Mouse (Mus musculus) forebrain, postnatal 0 days (tissue): ENCODE measurements at regions not wholly inside any gene's neighbourhood (a gene's known extent, or its start where the extent isn't known, plus 50 kb on each side); places are given as distances from the start of the nearest gene placed in this dataset.
A peak's percentile ranks its signal among the peaks of the same experiment; 100 is the strongest.

Experiments used
- ATAC-seq: fragments of 200-750 bp; cut with Nextera tagmentation; 2 replicates; pipeline ENCODE4 v1.8.0; 2017; ENCODE audit warnings: mild to moderate bottlenecking, moderate library complexity
- DNase-seq: peaks from one replicate; pipeline ENCODE4 v3.0.0-alpha.2; 2015
- H3K27ac ChIP-seq: fragments of 300-500 bp; sonication (generic); 2 replicates; pipeline ENCODE4 v1.5.1; 2014; ENCODE audit warnings: low read depth, mild to moderate bottlenecking, antibody characterized with exemption, low read length, moderate library complexity, mixed read lengths
- H3K27me3 ChIP-seq: fragments of 300-500 bp; sonication (generic); 2 replicates; pipeline ENCODE4 v1.6.1; 2014; ENCODE audit warnings: mild to moderate bottlenecking, low read length, mixed read lengths; ENCODE audit not compliant: insufficient read depth
- H3K36me3 ChIP-seq: fragments of 300-500 bp; sonication (generic); 2 replicates; pipeline ENCODE4 v1.6.1; 2014; ENCODE audit warnings: mild to moderate bottlenecking, moderate library complexity; ENCODE audit not compliant: insufficient read depth
- H3K4me1 ChIP-seq: fragments of 300-500 bp; sonication (generic); 2 replicates; pipeline ENCODE4 v1.6.1; 2014; ENCODE audit warnings: antibody characterized with exemption; ENCODE audit not compliant: insufficient read depth
- H3K4me2 ChIP-seq: fragments of 300-500 bp; sonication (generic); 2 replicates; pipeline ENCODE4 v1.6.1; 2014; ENCODE audit warnings: low read depth, mild to moderate bottlenecking, moderate library complexity
- H3K4me3 ChIP-seq: fragments of 300-500 bp; sonication (generic); 2 replicates; pipeline ENCODE4 v1.5.1; 2014; ENCODE audit warnings: low read depth, low read length, mixed read lengths
- H3K9ac ChIP-seq: fragments of 300-500 bp; sonication (generic); 2 replicates; pipeline ENCODE4 v1.6.1; 2014; ENCODE audit warnings: mild to moderate bottlenecking
- H3K9me3 ChIP-seq: fragments of 300-500 bp; sonication (generic); 2 replicates; pipeline ENCODE4 v1.6.1; 2016; ENCODE audit warnings: low read length
- CTCF ChIP-seq: sonication (generic); IDR thresholded peaks from 2 replicates; pipeline ENCODE4 v1.5.1; 2016; ENCODE audit warnings: antibody characterized with exemption, control low read depth, low read depth
- WGBS: fragments of 180-500 bp; shearing (Covaris S2); extraction: QIAGEN DNeasy Blood & Tissue Kit; methylation state at CpG from one replicate; pipeline ENCODE4 v1.1.7; 2014; 5-methylcytosine and 5-hydroxymethylcytosine counted together

DNA sequence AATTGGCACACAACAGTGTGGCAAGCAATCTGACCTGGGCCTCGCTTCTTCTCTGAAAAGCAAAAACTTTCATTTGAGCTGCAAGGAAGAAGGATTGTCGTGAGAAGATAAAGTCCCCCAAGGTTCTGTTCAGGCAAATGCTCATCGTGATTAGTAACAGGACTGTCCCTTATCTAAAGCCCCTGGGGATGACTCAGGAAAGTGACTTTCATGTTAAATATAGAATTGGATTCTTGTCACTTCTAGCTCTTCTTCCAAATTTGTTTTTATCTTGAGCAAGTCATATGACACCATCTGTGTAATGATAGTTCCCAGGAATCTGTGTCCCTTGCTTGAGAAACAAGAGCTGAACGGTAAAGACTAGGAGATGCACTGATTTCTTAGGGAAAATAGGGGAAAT, 280.3 kb downstream of the Elavl2 start:
- no peaks in the 10 kb centered on the region for H3K36me3 ChIP-seq
- H3K9ac ChIP-seq = no peak overlapping the region
- no peak for TF ChIP-seq CTCF
- ATAC-seq (no peak), DNase-seq (no peak)
- H3K4me1 ChIP-seq = no peaks in the 10 kb centered on the region
- no peak overlapping the region for H3K4me3 ChIP-seq
- WGBS = 74% methylated on average over 4 of the region's 4 CpGs
- H3K9me3 ChIP-seq = no peaks in the 10 kb centered on the region
- H3K27me3 ChIP-seq = no peaks in the 10 kb centered on the region
- no peak overlapping the region for H3K4me2 ChIP-seq
- H3K27ac ChIP-seq = no peak overlapping the region

DNA sequence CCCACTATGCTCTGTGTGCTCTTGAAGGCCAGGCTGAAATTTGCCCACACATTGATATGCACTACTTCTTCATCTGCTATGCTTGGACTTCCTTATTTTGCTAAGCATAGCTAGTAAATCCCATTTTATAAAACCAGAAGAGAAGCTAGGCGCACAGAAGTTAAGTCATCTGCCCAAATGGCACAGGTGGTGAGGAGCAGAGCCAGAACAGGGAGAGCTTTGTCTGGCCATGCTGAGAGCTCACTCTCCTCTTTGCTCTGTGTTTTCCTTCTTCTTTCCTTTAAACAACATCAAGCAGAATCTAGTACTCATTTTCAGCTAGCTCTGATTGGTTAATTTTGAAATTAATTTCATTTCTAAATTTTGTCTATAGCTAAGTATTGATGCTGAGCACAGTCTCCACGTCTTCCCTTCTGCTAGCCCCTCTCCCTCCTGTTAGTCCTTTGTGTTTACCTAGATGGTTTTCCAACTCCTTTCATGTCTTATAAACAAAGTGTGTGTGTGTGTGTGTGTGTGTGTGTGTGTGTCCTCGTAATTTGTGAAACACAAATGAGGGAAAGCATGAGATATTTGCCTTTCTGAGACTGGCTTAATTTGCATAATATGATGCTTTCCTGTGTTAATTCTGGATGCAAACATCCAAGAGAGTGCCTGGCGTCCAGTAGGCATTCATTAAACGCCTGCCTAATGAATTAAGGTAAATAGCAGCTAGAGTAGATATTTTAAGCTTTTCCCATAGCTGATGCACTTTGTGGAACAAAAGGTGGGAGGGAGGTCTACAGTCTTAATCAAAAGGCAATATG, 283.6 kb downstream of the Elavl2 start:
- WGBS = 31% methylated on average over 5 of the region's 5 CpGs
- Histone ChIP-seq H3K9ac (no peak overlapping the region), H3K4me3 (no peak overlapping the region), H3K27ac (no peak overlapping the region), H3K9me3 (no peaks in the 10 kb centered on the region), H3K27me3 (no peaks in the 10 kb centered on the region), H3K4me1 (no peaks in the 10 kb centered on the region), H3K36me3 (no peaks in the 10 kb centered on the region), H3K4me2 (no peak overlapping the region)
- no peak for TF ChIP-seq CTCF
- peak; percentile 45 for DNase-seq
- no peak for ATAC-seq

- ATAC-seq = peak; percentile 82
- no peak for DNase-seq
These were observed 288.6 kb downstream of the Elavl2 start for GRCm38 (mm10) chr4:91111684-91112681.

GRCm38 (mm10) chr4:91096086-91096485, 304.5 kb downstream of the Elavl2 start:
- Histone ChIP-seq H3K36me3 (no peaks in the 10 kb centered on the region), H3K27me3 (no peaks in the 10 kb centered on the region), H3K9me3 (no peaks in the 10 kb centered on the region), H3K9ac (no peak overlapping the region), H3K4me1 (peaks cover 11% of the 10 kb centered on the region; the same call in 1 of the 2 replicates), H3K4me3 (no peak overlapping the region), H3K27ac (no peak overlapping the region), H3K4me2 (no peak overlapping the region)
- DNase-seq (no peak), ATAC-seq (no peak)
- TF ChIP-seq CTCF = no peak

More at GRCm38 (mm10) chr4:91111684-91112681, 288.6 kb downstream of the Elavl2 start:
- Histone ChIP-seq H3K9me3 (no peaks in the 10 kb centered on the region), H3K27me3 (no peaks in the 10 kb centered on the region), H3K4me3 (no peak overlapping the region), H3K9ac (no peak overlapping the region), H3K27ac (no peak overlapping the region), H3K36me3 (no peaks in the 10 kb centered on the region), H3K4me1 (no peaks in the 10 kb centered on the region), H3K4me2 (no peak overlapping the region)
- WGBS = 71% methylated on average over 11 of the region's 11 CpGs
- no peak for TF ChIP-seq CTCF

DNA sequence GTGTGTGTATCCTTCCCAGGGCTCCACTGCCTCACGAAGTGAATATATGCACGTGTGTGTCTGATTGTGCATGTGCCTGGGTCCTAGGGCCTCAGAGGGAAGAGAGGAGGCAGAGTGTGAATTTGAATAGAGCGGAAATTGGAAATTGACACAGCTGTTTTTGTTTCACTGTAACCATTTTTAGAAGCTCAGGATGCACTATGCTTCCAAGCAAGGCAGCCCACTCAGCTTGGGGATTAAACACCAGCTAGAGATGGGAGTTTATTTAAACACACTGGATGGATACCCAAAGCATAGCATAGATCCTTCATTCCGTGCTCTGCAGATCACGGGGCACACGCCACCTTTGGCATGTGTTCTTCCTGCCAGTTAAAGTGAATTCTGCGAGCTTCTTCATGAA, 306.2 kb downstream of the Elavl2 start:
- H3K4me1 ChIP-seq = peaks cover 11% of the 10 kb centered on the region; the same call in 1 of the 2 replicates
- WGBS = 74% methylated on average over 7 of the region's 7 CpGs

DNA sequence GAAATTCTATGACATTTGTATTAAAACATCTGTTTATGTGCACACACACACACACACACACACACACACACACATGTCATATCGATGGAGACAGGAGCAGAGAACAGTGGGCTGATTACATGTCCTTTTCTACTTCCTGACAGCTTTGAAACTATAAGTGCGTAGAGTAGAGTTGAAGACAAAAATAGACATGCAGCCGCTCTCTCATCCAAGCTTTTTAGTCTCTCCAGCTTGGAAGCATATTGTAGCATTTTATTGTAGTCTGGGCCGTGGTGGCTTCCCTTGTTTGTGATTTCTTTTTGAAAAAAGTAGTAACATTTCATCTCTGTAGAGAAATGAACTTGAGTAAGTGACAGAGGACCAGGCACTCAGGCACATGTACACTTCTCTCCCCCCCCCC, 306.7 kb downstream of the Elavl2 start:
- Histone ChIP-seq H3K9me3 (no peaks in the 10 kb centered on the region), H3K4me3 (no peak overlapping the region), H3K36me3 (no peaks in the 10 kb centered on the region), H3K9ac (no peak overlapping the region), H3K4me2 (no peak overlapping the region), H3K27ac (no peak overlapping the region), H3K4me1 (peaks cover 11% of the 10 kb centered on the region; the same call in 1 of the 2 replicates), H3K27me3 (no peaks in the 10 kb centered on the region)
- DNase-seq = peak; percentile 48
- 60% methylated on average over 4 of the region's 4 CpGs for WGBS
- ATAC-seq = peak; percentile 62
- TF ChIP-seq CTCF = no peak

More for the DNA sequence above, 306.2 kb downstream of the Elavl2 start:
- Histone ChIP-seq H3K27me3 (no peaks in the 10 kb centered on the region), H3K4me3 (no peak overlapping the region), H3K27ac (peak overlapping the region; percentile 15; the same call in 1 of the 2 replicates), H3K4me2 (no peak overlapping the region), H3K9me3 (no peaks in the 10 kb centered on the region), H3K36me3 (no peaks in the 10 kb centered on the region), H3K9ac (no peak overlapping the region)
- ATAC-seq (peak; percentile 65), DNase-seq (no peak)
- TF ChIP-seq CTCF = no peak

DNA sequence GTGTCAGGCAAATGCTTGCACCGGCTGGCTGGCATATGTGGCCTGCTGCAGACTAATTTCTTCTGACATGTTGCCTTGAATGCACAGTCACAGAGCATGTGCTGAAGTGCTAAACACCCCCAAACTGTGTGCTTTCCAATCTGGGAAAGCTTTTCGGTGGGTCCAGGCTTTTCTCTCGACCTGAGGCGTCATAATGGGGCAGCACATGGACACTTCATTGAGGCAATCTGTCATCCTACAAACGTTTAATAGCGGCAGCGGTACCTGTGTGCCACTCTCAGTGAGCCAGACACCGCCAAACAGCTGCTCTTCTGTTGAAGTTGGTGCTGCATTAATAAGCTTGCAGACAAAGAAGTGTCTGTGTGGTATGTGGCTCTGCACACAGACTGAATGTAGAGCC, 308.3 kb downstream of the Elavl2 start:
- Histone ChIP-seq H3K4me2 (no peak overlapping the region), H3K36me3 (no peaks in the 10 kb centered on the region), H3K9ac (no peak overlapping the region), H3K9me3 (no peaks in the 10 kb centered on the region), H3K4me3 (no peak overlapping the region), H3K4me1 (peaks cover 11% of the 10 kb centered on the region; the same call in 1 of the 2 replicates), H3K27me3 (no peaks in the 10 kb centered on the region), H3K27ac (peak overlapping the region; percentile 45)
- ATAC-seq = peak; percentile 77
- WGBS = 23% methylated on average over 8 of the region's 8 CpGs
- peak; percentile 74 for DNase-seq
- TF ChIP-seq CTCF = no peak
